Mouse (Mus musculus) mouse embryonic stem cell (cell line): ENCODE results near the gene Sapcd2.
"Not testable (repeated sequence)": the region's sequence is repeated elsewhere in the genome, so short reads cannot be mapped to it uniquely, and the experiment has no call there.

Source experiments
- in situ Hi-C, 2 experiments: fragments of 300-500 bp; cut with MboI; formaldehyde crosslinking; loops; 1 replicate in 1 of 2; 3 replicates in 1 of 2; pipeline ENCODE4 v1.14.3; 2019 to 2020; ENCODE audit warnings: low sequenced_read_pairs in 2 of 2, low pct_unique_long_range_greater_than_20kb in 1 of 2, mixed read lengths in 1 of 2; ENCODE audit not compliant: unreplicated experiment in 1 of 2

The Sapcd2 gene

DNA sequence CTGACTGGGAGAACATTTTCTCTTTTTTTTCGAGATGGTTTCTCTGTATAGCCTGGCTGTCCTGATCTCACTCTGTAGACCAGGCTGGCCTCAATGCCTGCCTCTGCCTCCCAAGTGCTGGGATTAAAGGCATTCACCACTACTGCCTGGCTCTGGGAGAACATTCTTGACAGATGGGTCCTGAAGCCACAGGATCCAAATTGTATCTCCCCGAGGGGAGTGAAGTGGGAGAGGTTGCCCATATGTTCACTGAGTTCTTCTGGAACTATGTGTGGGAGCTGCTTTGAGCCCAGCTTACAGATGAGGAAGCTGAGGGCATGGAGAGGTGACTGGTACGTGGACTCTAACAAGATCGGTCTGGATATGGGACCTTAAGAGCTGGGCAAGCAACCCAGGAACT is 31.9 kb downstream of the Sapcd2 start:
- in situ Hi-C loops: no loop called here

DNA sequence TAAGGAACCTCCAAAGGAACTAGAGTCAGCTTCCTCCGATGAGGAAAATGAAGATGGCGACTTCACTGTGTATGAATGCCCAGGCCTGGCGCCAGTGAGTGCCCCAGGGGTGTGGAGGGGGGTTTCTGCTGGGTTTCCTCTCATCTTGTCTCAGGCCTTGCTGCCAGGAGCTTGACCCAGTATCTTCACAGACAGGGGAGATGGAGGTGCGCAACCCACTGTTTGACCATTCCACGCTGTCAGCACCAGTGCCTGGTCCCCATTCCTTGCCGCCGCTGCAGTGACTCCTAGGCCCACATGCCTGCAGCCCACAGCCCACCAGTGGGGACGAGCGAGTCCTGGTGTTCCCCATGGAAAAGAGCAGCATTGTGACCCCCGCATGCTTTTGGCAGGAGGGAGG is 36.8 kb downstream of the Sapcd2 start:
- in situ Hi-C loops: no loop called here

DNA sequence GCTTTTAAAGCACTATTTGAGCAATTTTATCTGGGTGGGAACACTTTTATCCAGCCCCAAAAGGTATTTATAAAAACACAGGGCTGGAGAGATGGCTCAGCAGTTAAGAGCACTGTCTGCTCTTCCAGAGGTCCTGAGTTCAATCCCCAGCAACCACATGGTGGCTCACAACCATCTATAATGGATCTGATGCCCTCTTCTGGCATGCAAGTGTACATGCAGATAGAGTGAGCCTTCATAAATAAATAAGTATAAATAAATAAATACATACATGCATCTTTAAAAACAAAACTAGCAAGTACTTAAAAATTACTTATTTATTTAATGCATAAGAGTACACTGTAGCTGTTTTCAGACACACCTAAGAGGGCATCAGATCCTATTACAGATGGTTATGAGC is 41.3 kb downstream of the Sapcd2 start:
- in situ Hi-C loops: not testable (repeated sequence)

DNA sequence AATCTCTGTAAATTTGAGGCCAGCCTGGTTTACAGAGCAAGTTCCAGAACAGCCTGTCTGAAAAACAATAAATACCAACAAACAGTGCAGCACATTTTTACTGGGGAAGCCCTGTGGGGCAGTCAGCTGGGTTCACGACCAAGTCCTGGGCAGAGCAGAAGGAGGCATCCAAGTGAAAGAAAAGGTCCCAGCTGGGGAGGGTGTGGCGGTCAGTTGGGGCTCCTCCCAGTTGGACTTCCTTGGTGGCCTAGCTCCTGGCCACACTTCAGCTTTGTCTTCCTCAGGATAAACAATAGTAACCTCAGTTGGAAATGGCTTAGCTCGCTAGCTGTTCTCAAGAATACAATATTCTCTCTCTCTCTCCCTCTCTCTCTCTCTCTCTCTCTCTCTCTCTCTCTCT is 45.3 kb downstream of the Sapcd2 start:
- in situ Hi-C loops: no loop called here

DNA sequence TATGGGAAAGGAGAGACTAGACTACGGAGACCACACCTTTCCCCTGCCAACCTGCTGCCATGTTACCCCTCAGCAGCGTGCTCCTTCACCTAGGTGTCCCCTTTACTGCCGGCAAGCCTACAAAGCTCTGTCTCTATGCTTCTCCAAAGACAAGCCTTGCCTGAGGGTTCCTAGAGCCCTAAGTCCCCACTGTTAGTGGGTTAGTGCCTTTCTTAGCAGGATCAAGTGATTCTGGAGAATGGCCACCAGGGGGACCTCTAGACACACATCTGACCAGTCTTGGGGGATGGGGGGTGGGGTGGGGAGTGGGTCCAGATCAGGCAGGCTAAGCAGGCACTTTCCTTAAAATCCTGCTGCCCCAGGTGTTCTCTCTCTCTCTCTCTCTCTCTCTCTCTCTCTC is 49.8 kb downstream of the Sapcd2 start:
- in situ Hi-C loops: no loop called here

DNA sequence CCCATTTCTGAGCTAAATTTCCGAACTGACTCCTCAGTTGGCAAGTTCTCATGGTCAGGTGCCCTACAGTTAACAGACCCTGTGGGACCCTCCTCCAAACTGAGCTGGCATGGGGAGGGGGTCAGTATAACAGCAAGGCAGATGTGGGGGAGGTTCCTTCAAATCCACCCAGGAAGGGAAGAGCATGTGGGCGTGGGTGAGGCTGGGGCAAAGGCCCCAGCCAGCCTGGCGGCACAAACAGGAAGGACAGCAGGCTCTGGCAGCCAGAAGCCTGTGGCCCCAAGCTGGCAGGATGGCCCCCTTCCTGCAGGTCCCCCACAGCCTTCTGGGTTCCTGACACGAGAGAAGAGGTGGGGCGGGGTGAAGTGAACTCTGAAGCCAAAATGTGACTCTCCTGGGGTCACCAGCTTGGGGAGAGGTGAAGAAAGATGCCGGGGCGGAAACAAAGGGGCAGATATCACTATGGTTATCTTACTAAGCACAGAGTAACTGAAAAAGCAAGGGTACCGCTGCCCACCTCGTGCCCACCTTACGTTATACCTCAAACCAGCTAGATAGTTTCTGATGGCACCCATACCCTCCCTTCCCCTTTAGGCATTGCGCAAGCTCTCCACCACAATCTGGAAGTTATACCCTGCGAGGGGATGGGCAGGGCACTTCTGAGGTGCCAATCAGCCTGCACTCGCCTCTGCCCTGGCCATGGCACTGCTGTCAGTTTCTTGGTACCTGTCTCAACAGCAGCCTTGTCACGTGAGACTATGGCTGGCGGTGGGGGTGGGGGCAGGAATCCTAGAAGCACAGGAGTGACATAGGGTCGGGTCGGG is 50.7 kb downstream of the Sapcd2 start, which contains the start of gene Fut7:
Gene Fut7, plus strand, starts transcription at position 681 of the 824 bp plus-strand sequence.
- in situ Hi-C loops: no loop called here

DNA sequence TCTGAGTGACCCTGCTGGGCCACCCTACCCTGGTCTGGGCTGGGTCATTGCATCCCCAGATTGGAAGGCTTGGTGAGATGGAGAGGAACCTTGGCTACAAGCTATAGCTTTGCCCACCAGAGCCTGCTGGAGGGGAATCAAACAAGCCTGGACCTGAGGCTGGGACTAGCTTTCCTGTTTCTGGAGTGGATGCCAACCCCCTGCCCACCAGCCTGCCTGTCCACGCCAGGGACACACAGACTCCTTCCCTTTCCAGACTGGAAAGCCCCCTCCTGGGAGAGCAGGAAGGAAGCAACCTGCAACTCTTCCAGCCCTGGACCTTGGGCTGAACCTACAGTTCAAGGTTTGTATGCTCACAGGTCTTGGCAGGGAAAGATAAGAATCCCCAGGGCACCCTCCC is 51.5 kb downstream of the Sapcd2 start:
- in situ Hi-C loops: no loop called here

DNA sequence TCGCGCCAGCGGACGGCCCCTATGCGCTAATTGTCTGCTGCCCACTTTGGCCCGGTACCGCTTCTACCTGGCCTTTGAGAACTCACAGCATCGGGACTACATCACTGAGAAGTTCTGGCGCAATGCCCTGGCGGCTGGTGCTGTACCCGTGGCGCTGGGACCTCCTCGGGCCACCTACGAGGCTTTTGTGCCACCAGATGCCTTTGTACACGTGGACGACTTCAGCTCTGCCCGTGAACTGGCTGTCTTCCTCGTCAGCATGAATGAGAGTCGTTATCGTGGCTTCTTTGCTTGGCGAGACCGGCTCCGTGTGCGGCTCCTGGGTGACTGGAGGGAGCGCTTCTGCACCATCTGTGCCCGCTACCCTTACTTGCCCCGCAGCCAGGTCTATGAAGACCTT is 53.4 kb downstream of the Sapcd2 start:
- in situ Hi-C loops: no loop called here

DNA sequence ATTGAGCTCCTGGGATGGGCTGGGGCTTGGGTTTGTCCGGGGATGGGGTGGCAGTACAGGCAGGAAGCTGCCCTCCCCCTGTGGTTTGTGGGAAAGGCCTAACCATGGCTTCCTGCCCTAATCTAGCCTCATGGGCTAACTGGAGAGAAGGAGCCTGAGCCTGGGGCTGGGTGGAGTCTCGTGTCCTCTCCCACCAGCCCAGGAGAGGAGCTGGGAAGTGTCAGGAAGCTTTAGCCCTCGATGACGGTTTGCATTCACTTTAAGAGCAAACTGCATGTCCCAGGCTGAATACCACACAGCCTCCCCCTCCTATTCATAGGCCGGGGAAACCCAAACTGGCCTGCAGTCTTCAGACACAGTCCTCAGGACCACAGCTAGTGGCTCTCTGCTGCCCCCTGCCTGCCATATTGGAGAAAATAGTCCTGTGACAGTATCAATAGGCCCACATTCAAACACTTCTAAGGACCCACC is 54.6 kb downstream of the Sapcd2 start:
- in situ Hi-C loops: no loop called here

DNA sequence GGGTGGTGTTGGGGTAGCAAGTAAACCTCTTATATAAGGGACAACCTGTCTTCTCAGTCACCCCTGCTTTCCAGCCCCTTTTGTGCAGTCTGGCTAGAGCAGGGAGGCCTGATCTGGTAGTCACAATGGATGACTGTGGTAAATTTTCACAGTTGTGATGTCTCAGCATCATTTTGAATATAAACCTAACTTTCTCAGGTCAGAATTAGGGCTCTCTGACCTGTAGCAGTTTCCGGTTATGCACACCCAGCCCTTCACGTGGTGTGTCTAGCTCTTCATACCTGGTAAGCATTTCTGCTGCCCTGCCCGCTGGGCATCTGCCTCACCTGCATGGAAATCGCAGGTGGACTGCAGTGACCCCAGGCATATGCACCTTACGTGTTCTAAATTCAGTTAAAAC is 55.1 kb downstream of the Sapcd2 start:
- in situ Hi-C loops: no loop called here
